Comparison of ENCODE assay signal across 10 mouse cellular contexts in the genomic region with DNA sequence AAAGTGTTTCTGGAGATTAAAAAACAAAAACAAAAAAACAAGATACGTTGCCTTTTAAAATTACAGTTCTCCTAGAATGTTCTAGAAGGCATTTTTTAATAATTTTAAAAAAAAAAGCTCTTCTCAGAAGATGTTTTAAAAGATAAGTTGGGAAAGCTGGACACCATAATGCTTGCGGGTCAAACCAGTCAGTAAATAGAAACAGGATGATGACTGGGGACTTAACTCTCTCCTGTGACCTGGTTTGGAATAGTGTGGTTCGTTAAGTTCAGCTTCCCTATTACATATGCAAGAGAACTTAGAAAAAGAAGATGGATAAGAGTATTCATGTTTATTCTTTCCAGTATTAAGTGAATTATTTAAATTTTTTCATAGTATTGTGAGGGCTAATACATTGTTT. TPM values are rescaled to one million over a fixed set of nuclear protein-coding genes. Genes with fewer than 3 reads are reported as not detected.
DNase-seq lines count a peak whose midpoint lies in the region; ATAC-seq and TF ChIP-seq lines count a peak whose summit lies in the region.
"Had no signal": no experiment of that assay in that cellular context is flagged by ENCODE, and none has a peak within 500 bp of the region (broad histone marks: within the 10 kb centered on the region; RNA-seq: fewer than 3 reads in every experiment).

No protein-coding gene starts in this region.

- no peak for TF ChIP-seq CTCF in heart, adult 2 months (IDR thresholded peaks at IDR 0.05)

- no peaks in the 10 kb centered on the region for H3K27me3 ChIP-seq in heart, adult 2 months (ENCODE audit: control insufficient read depth, insufficient read depth, low read length)
- no peaks in the 10 kb centered on the region for H3K27me3 ChIP-seq in embryonic facial prominence, embryonic 15.5 days
- no peaks in the 10 kb centered on the region for H3K27me3 ChIP-seq in limb, embryonic 15.5 days

- WGBS in heart, adult 2 months = under 1% methylated on average over 3 of the region's 3 CpGs
- WGBS in embryonic facial prominence, embryonic 15.5 days = 5% methylated on average over 3 of the region's 3 CpGs
- 4% methylated on average over 3 of the region's 3 CpGs for WGBS in limb, embryonic 15.5 days

- no peaks in the 10 kb centered on the region for H3K9me3 ChIP-seq in embryonic facial prominence, embryonic 15.5 days (replicated peaks)
- no peaks in the 10 kb centered on the region for H3K9me3 ChIP-seq in limb, embryonic 15.5 days

- H3K27ac ChIP-seq in heart, adult 2 months = peak overlapping the region; percentile 89
- H3K27ac ChIP-seq in embryonic facial prominence, embryonic 15.5 days (replicated peaks) = peak overlapping the region; percentile 98; the same call in 1 of the 2 replicates
- H3K27ac ChIP-seq in limb, embryonic 15.5 days = peak overlapping the region; percentile 96; the same call in 1 of the 2 replicates

- peaks cover 14% of the 10 kb centered on the region for H3K36me3 ChIP-seq in heart, adult 2 months (ENCODE audit: control insufficient read depth, insufficient read depth, low read length)
- no peaks in the 10 kb centered on the region for H3K36me3 ChIP-seq in embryonic facial prominence, embryonic 15.5 days
- H3K36me3 ChIP-seq in limb, embryonic 15.5 days = no peaks in the 10 kb centered on the region

- no peak overlapping the region for H3K9ac ChIP-seq in heart, adult 2 months (ENCODE audit: low read depth, low read length)
- peak overlapping the region; percentile 81; the same call in 1 of the 2 replicates for H3K9ac ChIP-seq in embryonic facial prominence, embryonic 15.5 days
- H3K9ac ChIP-seq in limb, embryonic 15.5 days = peak overlapping the region; percentile 90; the same call in 1 of the 2 replicates

- no peak for TF ChIP-seq EP300 in heart, adult 2 months (IDR thresholded peaks at IDR 0.05; ENCODE audit: insufficient read depth, low read depth, low read length)

- H3K4me2 ChIP-seq in embryonic facial prominence, embryonic 15.5 days (replicated peaks) = peak overlapping the region; percentile 71
- peak overlapping the region; percentile 47 for H3K4me2 ChIP-seq in limb, embryonic 15.5 days

- no peak for TF ChIP-seq POLR2A in heart, adult 2 months (IDR thresholded peaks at IDR 0.05; ENCODE audit: insufficient read depth, low read depth, low read length)

- peak overlapping the region; percentile 76 for H3K4me3 ChIP-seq in heart, adult 2 months
- peak overlapping the region; percentile 88 for H3K4me3 ChIP-seq in embryonic facial prominence, embryonic 15.5 days (replicated peaks)
- H3K4me3 ChIP-seq in limb, embryonic 15.5 days = peak overlapping the region; percentile 92

- peaks cover 3% of the 10 kb centered on the region; the same call in 1 of the 2 replicates for H3K79me2 ChIP-seq in heart, adult 2 months (replicated peaks; ENCODE audit: control insufficient read depth, insufficient read depth, low read length)

- peaks cover 8% of the 10 kb centered on the region for H3K4me1 ChIP-seq in heart, adult 2 months (ENCODE audit: control insufficient read depth, insufficient read depth, low read length)
- peaks cover 22% of the 10 kb centered on the region for H3K4me1 ChIP-seq in embryonic facial prominence, embryonic 15.5 days
- H3K4me1 ChIP-seq in limb, embryonic 15.5 days = peaks cover 21% of the 10 kb centered on the region

- ATAC-seq in embryonic facial prominence, embryonic 15.5 days (ENCODE audit: insufficient number of reproducible peaks, low FRiP score, low TSS enrichment, low read depth) = no peak
- no peak for ATAC-seq in limb, embryonic 15.5 days (ENCODE audit: insufficient number of reproducible peaks, low FRiP score, low TSS enrichment, low read depth)

- intact Hi-C loops in heart, adult 2 months (cut with DNase I) = loop anchor here (2.0 kb wide), 1 partner anchor 14 kb away; no protein-coding TSS in a partner anchor

- DNase-seq in heart, adult 2 months = no peak
- no peak for DNase-seq in heart, adult 9 months (ENCODE audit: low spot score in 2 of 2)
- peak; percentile 65 for DNase-seq in 416B (ENCODE audit: low read depth)
- no peak for DNase-seq in adrenal gland, postnatal 36 days
- DNase-seq in thymus, postnatal 4 days = no peak
- no peak for DNase-seq in urinary bladder, postnatal 10 days (ENCODE audit: low spot score)
- DNase-seq: thymus, postnatal 14 days had no signal

RNA-seq across cellular contexts. Expression of gene Nfatc3, which starts 1.9 kb away (rescaled TPM):
- total RNA-seq in heart, adult 2 months (2021) = 10 to 100 TPM; 18.9 to 19.2 TPM
- polyA plus RNA-seq in heart, adult 2 months (2012; rRNA removed) = 12.2 and 21.8 TPM in 2 replicates
- polyA plus RNA-seq in embryonic facial prominence, embryonic 15.5 days (2015; fragmentation: Nextera tagmentation; extraction: Ambion mirVana) = 6.9 and 7.5 TPM in 2 replicates
- 5.7 and 6.9 TPM in 2 replicates for polyA plus RNA-seq in limb, embryonic 15.5 days (2015; fragmentation: Nextera tagmentation; extraction: Ambion mirVana)
- 10 to 100 TPM; 37.3 to 48.0 TPM for total RNA-seq in adrenal gland, postnatal 36 days (2021)

RNA-seq across cellular contexts. Expression of gene Ddx28, which starts 48.8 kb away (rescaled TPM):
- total RNA-seq in heart, adult 2 months (2021) = 10 to 100 TPM in 1 of 2 experiments, 1 to 10 TPM in 1; 9.2 to 10.0 TPM
- 5.7 and 6.3 TPM in 2 replicates for polyA plus RNA-seq in heart, adult 2 months (2012; rRNA removed)
- polyA plus RNA-seq in embryonic facial prominence, embryonic 15.5 days (2015; fragmentation: Nextera tagmentation; extraction: Ambion mirVana) = 17.2 and 17.5 TPM in 2 replicates
- polyA plus RNA-seq in limb, embryonic 15.5 days (2015; fragmentation: Nextera tagmentation; extraction: Ambion mirVana) = 18.4 and 19.0 TPM in 2 replicates
- total RNA-seq in adrenal gland, postnatal 36 days (2021) = 10 to 100 TPM; 15.5 to 16.9 TPM

RNA-seq across cellular contexts. Expression of gene Dpep2nb, which starts 54.7 kb away (rescaled TPM):
- total RNA-seq in heart, adult 2 months (2021) = not detected
- polyA plus RNA-seq in heart, adult 2 months (2012; rRNA removed) = not detected in 2 replicates
- polyA plus RNA-seq in embryonic facial prominence, embryonic 15.5 days (2015; fragmentation: Nextera tagmentation; extraction: Ambion mirVana) = 0.16 TPM in 1 of 2 replicates, not detected in the other
- not detected in 2 replicates for polyA plus RNA-seq in limb, embryonic 15.5 days (2015; fragmentation: Nextera tagmentation; extraction: Ambion mirVana)
- total RNA-seq in adrenal gland, postnatal 36 days (2021) = under 1 TPM in 1 of 2 experiments, not detected in 1; 0.30 TPM
- total RNA-seq: gastrocnemius, postnatal 25 days had no signal
